Mouse (Mus musculus): Measurements from ENCODE around the gene Mocs1.

DNA sequence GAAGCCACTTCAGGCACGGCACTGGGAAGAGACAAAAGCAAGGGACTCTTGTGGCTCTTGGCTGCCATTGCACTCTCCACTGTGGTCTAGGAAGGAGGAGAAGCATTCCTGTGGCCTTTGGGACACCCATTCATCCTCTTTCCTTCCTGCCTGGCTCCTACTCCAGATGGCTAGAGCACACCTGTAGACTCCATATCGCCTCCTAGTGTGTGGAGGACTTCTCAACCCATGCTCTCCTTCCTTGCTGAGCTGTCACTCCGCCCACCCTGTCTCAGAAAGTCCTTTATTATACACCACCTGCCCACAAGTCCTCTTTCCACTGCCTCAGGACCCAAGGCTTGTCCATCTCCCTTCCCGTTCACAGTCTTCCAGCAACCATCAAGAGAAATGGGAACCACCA is 65.1 kb downstream of the Mocs1 start:
- TF ChIP-seq CTCF (conservative IDR thresholded peaks at IDR 0.05; ENCODE audit: low read length) (peak; percentile 16), POU5F1 (IDR thresholded peaks at IDR 0.05; ENCODE audit: borderline replicate concordance, low read length) (no peak), NANOG (IDR thresholded peaks at IDR 0.05; ENCODE audit: borderline replicate concordance, low read length) (no peak)
